Mouse (Mus musculus): Measurements from ENCODE around the gene Sugt1. TPM values are rescaled to one million over a fixed set of nuclear protein-coding genes. Genes with fewer than 3 reads are reported as not detected.

Gene Sugt1
- polyA plus RNA-seq, 1 experiment from 2014 or later: 112 TPM

- Histone ChIP-seq H3K27ac (replicated peaks) (peak overlapping the region; percentile 45), H3K36me3 (no peaks in the 10 kb centered on the region), H3K9me3 (replicated peaks) (no peaks in the 10 kb centered on the region), H3K4me2 (replicated peaks) (peak overlapping the region; percentile 28), H3K27me3 (no peaks in the 10 kb centered on the region), H3K9ac (no peak overlapping the region), H3K4me1 (peaks cover 17% of the 10 kb centered on the region), H3K4me3 (replicated peaks) (no peak overlapping the region)
- peak; percentile 29; the same call in 1 of the 2 replicates for ATAC-seq (ENCODE audit: insufficient number of reproducible peaks, low FRiP score, low TSS enrichment, low read depth)
- WGBS: 28% methylated on average over 14 of the region's 14 CpGs
Observed at GRCm38 (mm10) chr14:79677891-79678687, 90.6 kb downstream of the Sugt1 start.

DNA sequence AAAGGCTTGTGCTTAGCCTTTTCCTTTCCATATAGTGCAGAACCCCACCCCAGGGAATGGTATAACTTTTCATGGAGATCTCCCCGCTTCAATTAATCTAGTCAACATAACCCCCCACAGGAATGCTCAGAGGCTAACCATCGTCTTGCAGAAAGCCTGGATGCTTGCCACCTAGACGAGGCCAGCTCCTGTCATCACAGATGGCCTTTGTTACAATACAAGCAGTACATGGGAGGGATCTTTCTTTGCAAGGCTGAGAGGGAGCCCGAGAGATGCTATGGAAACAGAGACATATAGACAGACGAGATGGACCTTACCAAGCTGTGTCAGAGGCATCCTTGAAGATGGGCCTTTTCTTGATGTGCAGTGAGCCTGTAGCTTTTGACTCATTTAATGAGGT is 93.2 kb downstream of the Sugt1 start:
- Histone ChIP-seq H3K27me3 (no peaks in the 10 kb centered on the region), H3K9ac (no peak overlapping the region), H3K27ac (replicated peaks) (no peak overlapping the region), H3K36me3 (no peaks in the 10 kb centered on the region), H3K4me2 (replicated peaks) (no peak overlapping the region), H3K4me3 (replicated peaks) (no peak overlapping the region), H3K4me1 (peaks cover 17% of the 10 kb centered on the region), H3K9me3 (replicated peaks) (no peaks in the 10 kb centered on the region)
- ATAC-seq (ENCODE audit: insufficient number of reproducible peaks, low FRiP score, low TSS enrichment, low read depth): no peak
- 43% methylated on average over 5 of the region's 5 CpGs for WGBS

Small RNA genes within 50 kb of the gene (microRNA-seq; reads per million reads assigned to microRNA genes)
- not detected for gene Gm27857 (ENCODE audit: borderline number of aligned reads)

Other genes starting within 250 kb of the Sugt1 start
- 36.2 and 39.4 TPM in 2 replicates for gene Naa16, start 196.9 kb upstream of the Sugt1 start, polyA plus RNA-seq (2015; fragmentation: Nextera tagmentation; extraction: Ambion mirVana)
- gene Mtrf1, start 189.9 kb upstream of the Sugt1 start, polyA plus RNA-seq (2015; fragmentation: Nextera tagmentation; extraction: Ambion mirVana): 8.7 and 9.3 TPM in 2 replicates
- gene Kbtbd7, start 161.2 kb upstream of the Sugt1 start, polyA plus RNA-seq (2015; fragmentation: Nextera tagmentation; extraction: Ambion mirVana): 11.7 and 12.8 TPM in 2 replicates
- 2.4 and 2.7 TPM in 2 replicates for gene Kbtbd6, start 135.9 kb upstream of the Sugt1 start, polyA plus RNA-seq (2015; fragmentation: Nextera tagmentation; extraction: Ambion mirVana)
- gene Elf1, start 106.5 kb upstream of the Sugt1 start, polyA plus RNA-seq (2015; fragmentation: Nextera tagmentation; extraction: Ambion mirVana): 16.4 and 18.5 TPM in 2 replicates
- gene Wbp4, start 106.2 kb upstream of the Sugt1 start, polyA plus RNA-seq (2015; fragmentation: Nextera tagmentation; extraction: Ambion mirVana): 44.2 and 45.2 TPM in 2 replicates
- gene Cnmd, start 74.5 kb downstream of the Sugt1 start, polyA plus RNA-seq (2015; fragmentation: Nextera tagmentation; extraction: Ambion mirVana): 84.7 and 137 TPM in 2 replicates
- gene Pcdh8, start 183.6 kb downstream of the Sugt1 start, polyA plus RNA-seq (2015; fragmentation: Nextera tagmentation; extraction: Ambion mirVana): 3.1 and 3.8 TPM in 2 replicates

Measured in embryonic facial prominence, embryonic 15.5 days (tissue).